Mouse (Mus musculus) inflammation-experienced regulatory T-cells (primary cell): Measurements from ENCODE around the gene Rnf130. TPM values are rescaled to one million over a fixed set of nuclear protein-coding genes. Genes with fewer than 3 reads are reported as not detected.

Source experiments
- polyA plus RNA-seq, 2 experiments: library from polyadenylated mRNA; unstranded; fragments of 100-300 nt; shearing (Covaris generic); gene quantifications; one replicate each; pipeline ENCODE4 v1.2.1; 2017

Rnf130 gene
- polyA plus RNA-seq: 10 to 100 TPM; 27.9 to 62.1 TPM

DNA sequence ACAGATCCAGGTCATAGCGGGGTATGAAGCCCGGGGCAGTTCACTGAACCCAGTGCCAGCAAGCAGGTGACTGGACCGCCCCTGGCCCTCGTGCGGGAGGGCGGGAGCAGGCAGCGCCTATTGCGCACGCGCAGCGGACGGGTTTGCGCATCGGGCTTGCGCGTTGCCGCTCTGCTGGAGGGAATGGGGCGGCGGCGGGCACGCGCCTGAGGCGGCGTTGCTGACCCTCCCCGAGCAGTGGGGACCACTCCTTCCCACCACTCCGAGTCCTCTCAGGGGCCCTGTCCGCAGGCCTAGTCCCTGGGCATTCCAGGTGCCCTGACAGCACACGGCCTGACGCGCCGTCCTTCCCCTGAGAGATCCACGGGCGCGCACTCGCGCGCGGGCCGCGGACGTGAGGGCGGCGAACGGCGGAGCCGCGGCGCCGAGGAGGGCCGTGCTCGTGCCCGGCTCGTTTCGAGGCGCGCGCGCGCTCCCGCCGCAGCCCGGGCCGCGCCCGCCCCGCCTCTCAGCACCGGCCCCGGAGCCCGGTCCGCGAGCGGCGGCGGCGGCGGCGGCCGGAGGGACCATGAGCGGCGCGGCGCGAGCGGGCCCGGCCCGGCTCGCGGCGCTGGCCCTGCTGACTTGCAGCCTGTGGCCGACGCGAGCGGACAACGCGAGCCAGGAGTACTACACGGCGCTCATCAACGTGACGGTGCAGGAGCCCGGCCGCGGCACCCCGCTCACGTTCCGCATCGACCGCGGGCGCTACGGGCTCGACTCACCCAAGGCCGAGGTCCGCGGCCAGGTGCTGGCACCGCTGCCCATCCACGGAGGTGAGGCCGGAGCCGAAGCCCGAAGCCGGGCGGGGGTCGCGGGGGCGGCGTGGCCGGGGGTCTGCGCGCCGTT is at the start of gene Rnf130:
TSS of gene Rnf130 (plus strand) at position 514 of the 888 bp plus-strand sequence.

DNA sequence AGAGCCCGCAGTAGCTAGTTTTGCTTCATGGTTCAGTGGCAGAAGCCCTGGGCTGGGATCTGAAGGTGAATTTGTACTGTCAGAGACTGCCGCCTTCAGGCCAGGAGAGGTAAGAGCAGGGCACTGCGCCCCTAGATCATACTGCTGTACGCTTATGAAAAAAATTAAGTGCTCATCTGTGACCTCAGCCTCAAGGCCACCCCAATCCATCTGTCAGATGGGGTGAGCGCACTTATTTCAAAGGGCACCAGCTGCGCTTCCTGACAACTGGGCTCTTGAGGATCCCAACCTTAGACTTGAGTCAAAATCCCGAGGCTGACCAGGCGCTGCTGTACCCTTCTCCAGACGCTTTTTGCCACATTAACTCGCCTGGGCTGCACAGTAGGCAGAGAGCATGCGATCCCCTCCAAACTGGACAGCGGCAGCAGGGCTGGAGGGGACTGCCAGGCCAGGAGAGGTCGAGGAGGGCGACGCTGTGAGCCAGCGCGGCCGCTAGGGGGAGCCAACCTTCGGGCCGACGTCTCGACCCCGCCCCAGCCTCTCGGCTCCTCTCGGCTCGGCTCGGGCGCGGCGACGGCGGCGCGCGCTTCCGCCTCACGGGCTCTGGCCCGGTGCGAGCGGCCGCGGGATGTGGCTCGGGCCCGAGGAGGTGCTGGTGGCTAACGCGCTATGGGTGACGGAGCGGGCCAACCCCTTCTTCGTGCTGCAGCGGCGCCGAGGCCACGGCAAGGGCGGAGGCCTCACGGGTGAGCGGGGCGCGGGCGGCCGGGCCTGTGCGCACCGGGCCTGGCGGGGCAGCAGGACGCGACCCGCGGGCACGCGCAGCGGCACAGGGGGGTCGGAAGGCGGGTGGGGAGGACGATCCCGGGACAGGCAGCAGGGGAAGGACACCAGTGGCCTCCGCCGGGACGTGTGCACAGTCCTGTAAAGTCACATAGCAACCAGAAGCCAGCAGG is 105.9 kb downstream of the Rnf130 start, which contains the start of gene Tbc1d9b:
TSS of gene Tbc1d9b (plus strand) at position 586 of the 956 bp plus-strand sequence.

Other genes starting within 250 kb of the Rnf130 start
- gene Gfpt2, start 231.2 kb upstream of the Rnf130 start, polyA plus RNA-seq: 1 to 10 TPM in 1 of 2 experiments, under 1 TPM in 1; 0.84 to 1.2 TPM
- 10 to 100 TPM; 60.3 to 84.1 TPM for gene Mapk9, start 178.6 kb upstream of the Rnf130 start, polyA plus RNA-seq
- under 1 TPM in 1 of 2 experiments, not detected in 1; 0.70 TPM for gene Rasgef1c, start 123.5 kb upstream of the Rnf130 start, polyA plus RNA-seq
- gene Tbc1d9b, start 106.0 kb downstream of the Rnf130 start, polyA plus RNA-seq: 10 to 100 TPM; 64.3 to 82.5 TPM
- 1 to 10 TPM; 4.5 to 5.0 TPM for gene Mrnip, start 149.1 kb downstream of the Rnf130 start, polyA plus RNA-seq
- 100 to 1,000 TPM; 381 TPM for gene Sqstm1, start 185.5 kb downstream of the Rnf130 start, polyA plus RNA-seq
- 10 to 100 TPM; 18.8 to 23.6 TPM for gene Mgat4b, start 185.5 kb downstream of the Rnf130 start, polyA plus RNA-seq
- gene Ltc4s, start 213.3 kb downstream of the Rnf130 start, polyA plus RNA-seq: 1 to 10 TPM in 1 of 2 experiments, under 1 TPM in 1; 0.64 to 3.0 TPM